Mouse (Mus musculus): ENCODE results near the gene Ctu2.

Ctu2 gene

GRCm38 (mm10) chr8:122475580-122476320, at the start of gene Ctu2, which contains the start of gene Rnf166:
Gene Ctu2 (plus strand): TSS chr8:122476143.
Gene Rnf166 (minus strand): TSS chr8:122476064.
- under 1% methylated on average over 103 of the region's 103 CpGs for WGBS

- 82% methylated on average over 9 of the region's 9 CpGs for WGBS
These were observed 49.8 kb upstream of the Ctu2 start for GRCm38 (mm10) chr8:122426145-122426544.

GRCm38 (mm10) chr8:122427607-122428006, 48.3 kb upstream of the Ctu2 start:
- WGBS = 93% methylated on average over 7 of the region's 7 CpGs

- 90% methylated on average over 9 of the region's 9 CpGs for WGBS
These were observed 47.8 kb upstream of the Ctu2 start for GRCm38 (mm10) chr8:122428163-122428562.

GRCm38 (mm10) chr8:122430058-122430636, 45.8 kb upstream of the Ctu2 start:
- WGBS = 68% methylated on average over 10 of the region's 10 CpGs

GRCm38 (mm10) chr8:122430646-122431045, 45.3 kb upstream of the Ctu2 start:
- 91% methylated on average over 3 of the region's 3 CpGs for WGBS

GRCm38 (mm10) chr8:122431694-122432442, 44.1 kb upstream of the Ctu2 start:
- WGBS = 59% methylated on average over 18 of the region's 18 CpGs

GRCm38 (mm10) chr8:122432443-122433268, 43.3 kb upstream of the Ctu2 start, which contains the start of gene Cyba:
Gene Cyba (minus strand): TSS chr8:122432930.
- WGBS = 29% methylated on average over 45 of the region's 45 CpGs

GRCm38 (mm10) chr8:122433269-122433905, 42.6 kb upstream of the Ctu2 start:
- WGBS = 79% methylated on average over 11 of the region's 11 CpGs

- WGBS = 91% methylated on average over 6 of the region's 6 CpGs
These were observed 40.6 kb upstream of the Ctu2 start for GRCm38 (mm10) chr8:122435375-122435774.

- 96% methylated on average over 9 of the region's 9 CpGs for WGBS
These were observed 39.8 kb upstream of the Ctu2 start for GRCm38 (mm10) chr8:122436146-122436545.

GRCm38 (mm10) chr8:122436586-122437125, 39.3 kb upstream of the Ctu2 start:
- 90% methylated on average over 20 of the region's 20 CpGs for WGBS

GRCm38 (mm10) chr8:122437708-122438331, 38.1 kb upstream of the Ctu2 start:
- 91% methylated on average over 13 of the region's 13 CpGs for WGBS

- WGBS = 90% methylated on average over 16 of the region's 16 CpGs
These were observed 36.6 kb upstream of the Ctu2 start for GRCm38 (mm10) chr8:122439336-122439735.

GRCm38 (mm10) chr8:122441326-122441725, 34.6 kb upstream of the Ctu2 start:
- 94% methylated on average over 1 of the region's 1 CpGs for WGBS

GRCm38 (mm10) chr8:122442356-122442755, 33.6 kb upstream of the Ctu2 start:
- WGBS = 12% methylated on average over 7 of the region's 7 CpGs

- WGBS = 1% methylated on average over 12 of the region's 12 CpGs
These were observed 33.2 kb upstream of the Ctu2 start for GRCm38 (mm10) chr8:122442781-122443180.

- WGBS = under 1% methylated on average over 47 of the region's 47 CpGs
These were observed 32.5 kb upstream of the Ctu2 start, which contains the start of gene Mvd for GRCm38 (mm10) chr8:122443262-122444006. Gene Mvd (minus strand): TSS chr8:122443422.

- under 1% methylated on average over 19 of the region's 19 CpGs for WGBS
These were observed 31.7 kb upstream of the Ctu2 start for GRCm38 (mm10) chr8:122444058-122444748.

All from cerebral cortex, adult 2 months (tissue).